ENCODE assay signal across 11 mouse cellular contexts in the genomic region with DNA sequence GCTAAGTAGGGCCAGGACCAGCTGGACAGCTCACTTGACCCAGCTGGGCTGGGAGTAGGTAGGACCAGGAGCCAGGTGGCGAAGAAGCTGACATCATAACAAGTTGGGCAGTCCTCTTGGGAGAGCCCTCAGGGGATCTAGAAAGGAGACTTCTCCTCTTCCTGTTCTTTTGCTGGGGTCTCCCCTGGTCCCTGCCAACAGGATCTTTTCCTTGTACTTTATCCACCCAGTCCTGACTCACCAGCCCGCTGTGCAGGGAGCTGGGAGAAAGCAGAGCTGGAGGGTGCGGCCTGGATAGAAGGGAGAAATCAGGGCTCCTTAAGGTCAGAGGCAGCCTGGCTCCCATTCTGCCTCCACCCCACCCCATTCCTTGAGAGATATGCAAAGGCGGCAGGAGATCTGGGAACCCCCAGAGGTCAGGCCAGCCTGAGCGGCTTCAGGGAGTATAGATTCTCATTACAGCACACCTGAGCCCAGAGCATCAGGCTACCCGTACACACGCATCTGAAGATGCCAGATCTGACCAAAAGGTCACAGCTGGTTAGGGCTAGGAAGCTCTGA. TPM values are rescaled to one million over a fixed set of nuclear protein-coding genes. Genes with fewer than 3 reads are reported as not detected.
DNase-seq lines count a peak whose midpoint lies in the region; ATAC-seq and TF ChIP-seq lines count a peak whose summit lies in the region.
"Had no signal": no experiment of that assay in that cellular context is flagged by ENCODE, and none has a peak within 500 bp of the region (broad histone marks: within the 10 kb centered on the region; RNA-seq: fewer than 3 reads in every experiment).

No protein-coding gene starts in this region.

- H3K4me3 ChIP-seq in hindbrain, embryonic 10.5 days, result no peak overlapping the region
- no peak overlapping the region for H3K4me3 ChIP-seq in hindbrain, embryonic 13.5 days
- peak overlapping the region; percentile 8 for H3K4me3 ChIP-seq in bone marrow, adult 2 months (replicated peaks; ENCODE audit: control insufficient read depth, low read depth, low read length)
- no peak overlapping the region for H3K4me3 ChIP-seq in liver, embryonic 12.5 days
- H3K4me3 ChIP-seq: limb, embryonic 15.5 days had no signal

- H3K4me1 ChIP-seq in hindbrain, embryonic 10.5 days (replicated peaks), result peaks cover 62% of the 10 kb centered on the region
- peaks cover 40% of the 10 kb centered on the region for H3K4me1 ChIP-seq in hindbrain, embryonic 13.5 days (replicated peaks)
- H3K4me1 ChIP-seq in bone marrow, adult 2 months (ENCODE audit: control insufficient read depth, insufficient read depth, low read length), result peaks cover 14% of the 10 kb centered on the region
- peaks cover 69% of the 10 kb centered on the region for H3K4me1 ChIP-seq in liver, embryonic 12.5 days

- H3K27me3 ChIP-seq in hindbrain, embryonic 10.5 days (ENCODE audit: insufficient read depth, poor library complexity, severe bottlenecking), result peaks cover 52% of the 10 kb centered on the region
- H3K27me3 ChIP-seq in hindbrain, embryonic 13.5 days, result peaks cover 38% of the 10 kb centered on the region
- H3K27me3 ChIP-seq in liver, embryonic 12.5 days (replicated peaks), result no peaks in the 10 kb centered on the region

- ATAC-seq in hindbrain, embryonic 13.5 days (ENCODE audit: low FRiP score), result no peak
- no peak for ATAC-seq in liver, embryonic 12.5 days

- H3K27ac ChIP-seq in hindbrain, embryonic 10.5 days, result peak overlapping the region; percentile 50; the same call in 1 of the 2 replicates
- no peak overlapping the region for H3K27ac ChIP-seq in hindbrain, embryonic 13.5 days
- peak overlapping the region; percentile 81 for H3K27ac ChIP-seq in bone marrow, adult 2 months (ENCODE audit: control insufficient read depth, insufficient read depth, low read depth, low read length, poor library complexity)
- peak overlapping the region; percentile 53 for H3K27ac ChIP-seq in liver, embryonic 12.5 days
- H3K27ac ChIP-seq: limb, embryonic 15.5 days had no signal

- no peaks in the 10 kb centered on the region for H3K36me3 ChIP-seq in hindbrain, embryonic 10.5 days
- H3K36me3 ChIP-seq in hindbrain, embryonic 13.5 days, result no peaks in the 10 kb centered on the region
- H3K36me3 ChIP-seq in liver, embryonic 12.5 days, result peaks cover 5% of the 10 kb centered on the region; the same call in 1 of the 2 replicates

- no peak overlapping the region for H3K4me2 ChIP-seq in hindbrain, embryonic 13.5 days
- peak overlapping the region; percentile 30 for H3K4me2 ChIP-seq in liver, embryonic 12.5 days

- H3K9ac ChIP-seq in hindbrain, embryonic 13.5 days, result no peak overlapping the region
- H3K9ac ChIP-seq in liver, embryonic 12.5 days, result peak overlapping the region; percentile 13; the same call in 1 of the 2 replicates
- H3K9ac ChIP-seq: limb, embryonic 15.5 days had no signal

- no peak for DNase-seq in hindbrain, embryonic 10.5 days (ENCODE audit: low spot score)
- peak; percentile 41 for DNase-seq in CD4-positive helper T cell, adult 2 months (ENCODE audit: low read depth, low spot score)
- DNase-seq in cerebellum, adult 9-11 months, result no peak
- DNase-seq in cerebellum, adult 11-12 months, result no peak
- no peak for DNase-seq in frontal cortex, postnatal 36 days (ENCODE audit: low spot score in 2 of 2)
- DNase-seq: cerebellum, adult 11 months; right cerebral cortex, adult 18-20 months had no signal

- TF ChIP-seq POLR2A in bone marrow, adult 2 months (IDR thresholded peaks at IDR 0.05; ENCODE audit: borderline replicate concordance, control insufficient read depth, low read depth, low read length), result no peak

- no peak for TF ChIP-seq CTCF in bone marrow, adult 2 months (IDR thresholded peaks at IDR 0.05; ENCODE audit: control insufficient read depth, insufficient read depth, low read length)

- WGBS in hindbrain, embryonic 10.5 days, result 69% methylated on average over 7 of the region's 7 CpGs
- WGBS in hindbrain, embryonic 13.5 days, result 60% methylated on average over 7 of the region's 7 CpGs
- WGBS in bone marrow, adult 2 months, result 66% methylated on average over 7 of the region's 7 CpGs
- WGBS in liver, embryonic 12.5 days (ENCODE audit: insufficient replicate concordance), result 73% methylated on average over 7 of the region's 7 CpGs

- no peaks in the 10 kb centered on the region for H3K9me3 ChIP-seq in hindbrain, embryonic 10.5 days
- no peaks in the 10 kb centered on the region for H3K9me3 ChIP-seq in hindbrain, embryonic 13.5 days
- no peaks in the 10 kb centered on the region for H3K9me3 ChIP-seq in liver, embryonic 12.5 days (replicated peaks)
- H3K9me3 ChIP-seq: limb, embryonic 15.5 days had no signal

RNA-seq across cellular contexts. Expression of gene Zc3h12a, which starts 2.2 kb away (rescaled TPM):
- polyA plus RNA-seq in hindbrain, embryonic 10.5 days (2016; fragmentation: Nextera tagmentation; extraction: Ambion mirVana), result 0.20 and 0.65 TPM in 2 replicates
- polyA plus RNA-seq in hindbrain, embryonic 13.5 days (2015; fragmentation: Nextera tagmentation; extraction: Ambion mirVana), result 0.18 and 0.19 TPM in 2 replicates
- 3.6 and 12.5 TPM in 2 replicates for polyA plus RNA-seq in bone marrow, adult 2 months (2011; ENCODE audit: insufficient read depth, insufficient read length, low replicate concordance, missing spikeins)
- 0.56 and 0.62 TPM in 2 replicates for polyA plus RNA-seq in liver, embryonic 12.5 days (2016; fragmentation: Nextera tagmentation; extraction: Ambion mirVana)

RNA-seq across cellular contexts. Expression of gene Meaf6, which starts 40.5 kb away (rescaled TPM):
- 85.1 and 92.8 TPM in 2 replicates for polyA plus RNA-seq in hindbrain, embryonic 10.5 days (2016; fragmentation: Nextera tagmentation; extraction: Ambion mirVana)
- polyA plus RNA-seq in hindbrain, embryonic 13.5 days (2015; fragmentation: Nextera tagmentation; extraction: Ambion mirVana), result 162 and 174 TPM in 2 replicates
- 25.1 and 39.9 TPM in 2 replicates for polyA plus RNA-seq in bone marrow, adult 2 months (2011; ENCODE audit: insufficient read depth, insufficient read length, low replicate concordance, missing spikeins)
- 31.6 and 33.0 TPM in 2 replicates for polyA plus RNA-seq in liver, embryonic 12.5 days (2016; fragmentation: Nextera tagmentation; extraction: Ambion mirVana)

RNA-seq across cellular contexts. Expression of gene Snip1, which starts 59.0 kb away (rescaled TPM):
- polyA plus RNA-seq in hindbrain, embryonic 10.5 days (2016; fragmentation: Nextera tagmentation; extraction: Ambion mirVana), result 29.2 and 30.7 TPM in 2 replicates
- 23.7 and 24.3 TPM in 2 replicates for polyA plus RNA-seq in hindbrain, embryonic 13.5 days (2015; fragmentation: Nextera tagmentation; extraction: Ambion mirVana)
- 9.4 and 15.8 TPM in 2 replicates for polyA plus RNA-seq in bone marrow, adult 2 months (2011; ENCODE audit: insufficient read depth, insufficient read length, low replicate concordance, missing spikeins)
- 21.6 and 24.8 TPM in 2 replicates for polyA plus RNA-seq in liver, embryonic 12.5 days (2016; fragmentation: Nextera tagmentation; extraction: Ambion mirVana)

RNA-seq across cellular contexts. Expression of gene Dnali1, which starts 59.9 kb away (rescaled TPM):
- 0.36 and 0.92 TPM in 2 replicates for polyA plus RNA-seq in hindbrain, embryonic 10.5 days (2016; fragmentation: Nextera tagmentation; extraction: Ambion mirVana)
- polyA plus RNA-seq in hindbrain, embryonic 13.5 days (2015; fragmentation: Nextera tagmentation; extraction: Ambion mirVana), result 0.79 and 1.8 TPM in 2 replicates
- not detected in 2 replicates for polyA plus RNA-seq in bone marrow, adult 2 months (2011; ENCODE audit: insufficient read depth, insufficient read length, low replicate concordance, missing spikeins)
- 0.10 TPM in 1 of 2 replicates, not detected in the other for polyA plus RNA-seq in liver, embryonic 12.5 days (2016; fragmentation: Nextera tagmentation; extraction: Ambion mirVana)
